Mouse (Mus musculus): ENCODE data around the gene Cacfd1. TPM values are rescaled to one million over a fixed set of nuclear protein-coding genes. Genes with fewer than 3 reads are reported as not detected.

The Cacfd1 gene
- polyA plus RNA-seq, 1 experiment from 2014 or later, result 42.1 TPM

- H3K9ac ChIP-seq (replicated peaks; ENCODE audit: low read depth), result no peak overlapping the region
- TF ChIP-seq CTCF (IDR thresholded peaks at IDR 0.05) (peak; percentile 96), EP300 (IDR thresholded peaks at IDR 0.05) (no peak)
- H3K27me3 ChIP-seq (replicated peaks; ENCODE audit: insufficient read depth, low read length), result no peaks in the 10 kb centered on the region
- no peak overlapping the region for H3K4me2 ChIP-seq (replicated peaks; ENCODE audit: low read depth, low read length)
- DNase-seq (ENCODE audit: low spot score) (peak; percentile 89), ATAC-seq (peak; percentile 78)
- H3K4me3 ChIP-seq (ENCODE audit: low read depth, low read length), result no peak overlapping the region
- H3K27ac ChIP-seq (ENCODE audit: low read length), result 0 out of 2 replicates have a peak overlapping the region, but pooled peaks have one; percentile 38
- no peaks in the 10 kb centered on the region for H3K9me3 ChIP-seq (ENCODE audit: low read length)
- no peaks in the 10 kb centered on the region for H3K36me3 ChIP-seq (ENCODE audit: insufficient read depth, low read length)
- H3K4me1 ChIP-seq (ENCODE audit: insufficient read depth, low read depth, low read length), result no peaks in the 10 kb centered on the region
- WGBS, result 27% methylated on average over 3 of the region's 3 CpGs
Observed at GRCm38 (mm10) chr2:27043461-27043860, 33.7 kb downstream of the Cacfd1 start.

GRCm38 (mm10) chr2:27044166-27044565 is 34.4 kb downstream of the Cacfd1 start:
- Histone ChIP-seq H3K4me1 (ENCODE audit: insufficient read depth, low read depth, low read length) (no peaks in the 10 kb centered on the region), H3K4me2 (replicated peaks; ENCODE audit: low read depth, low read length) (no peak overlapping the region), H3K9me3 (ENCODE audit: low read length) (no peaks in the 10 kb centered on the region), H3K9ac (replicated peaks; ENCODE audit: low read depth) (no peak overlapping the region), H3K27ac (ENCODE audit: low read length) (peak overlapping the region; percentile 38; the same call in 1 of the 2 replicates), H3K27me3 (replicated peaks; ENCODE audit: insufficient read depth, low read length) (no peaks in the 10 kb centered on the region), H3K36me3 (ENCODE audit: insufficient read depth, low read length) (no peaks in the 10 kb centered on the region), H3K4me3 (ENCODE audit: low read depth, low read length) (no peak overlapping the region)
- 52% methylated on average over 4 of the region's 4 CpGs for WGBS
- ATAC-seq, result peak; percentile 6; the same call in 1 of the 2 replicates
- TF ChIP-seq EP300 (IDR thresholded peaks at IDR 0.05) (no peak), CTCF (IDR thresholded peaks at IDR 0.05) (no peak)
- DNase-seq (ENCODE audit: low spot score), result peak; percentile 46

- no peaks in the 10 kb centered on the region for H3K4me1 ChIP-seq (ENCODE audit: insufficient read depth, low read depth, low read length)
- 0 out of 2 replicates have a peak overlapping the region, but pooled peaks have one; percentile 38 for H3K27ac ChIP-seq (ENCODE audit: low read length)
- no peaks in the 10 kb centered on the region for H3K9me3 ChIP-seq (ENCODE audit: low read length)
- H3K36me3 ChIP-seq (ENCODE audit: insufficient read depth, low read length), result no peaks in the 10 kb centered on the region
- DNase-seq (ENCODE audit: low spot score) (no peak), ATAC-seq (no peak)
- H3K4me3 ChIP-seq (ENCODE audit: low read depth, low read length), result no peak overlapping the region
- 60% methylated on average over 3 of the region's 3 CpGs for WGBS
- no peaks in the 10 kb centered on the region for H3K27me3 ChIP-seq (replicated peaks; ENCODE audit: insufficient read depth, low read length)
- no peak for TF ChIP-seq CTCF (IDR thresholded peaks at IDR 0.05)
- no peak for TF ChIP-seq EP300 (IDR thresholded peaks at IDR 0.05)
- no peak overlapping the region for H3K9ac ChIP-seq (replicated peaks; ENCODE audit: low read depth)
- no peak overlapping the region for H3K4me2 ChIP-seq (replicated peaks; ENCODE audit: low read depth, low read length)
Observed at GRCm38 (mm10) chr2:27044641-27045040, 34.9 kb downstream of the Cacfd1 start.

GRCm38 (mm10) chr2:27045979-27046770 is 36.4 kb downstream of the Cacfd1 start:
- Histone ChIP-seq H3K36me3 (ENCODE audit: insufficient read depth, low read length) (no peaks in the 10 kb centered on the region), H3K9me3 (ENCODE audit: low read length) (no peaks in the 10 kb centered on the region), H3K4me1 (ENCODE audit: insufficient read depth, low read depth, low read length) (no peaks in the 10 kb centered on the region), H3K4me3 (ENCODE audit: low read depth, low read length) (no peak overlapping the region), H3K9ac (replicated peaks; ENCODE audit: low read depth) (no peak overlapping the region), H3K27me3 (replicated peaks; ENCODE audit: insufficient read depth, low read length) (no peaks in the 10 kb centered on the region), H3K27ac (ENCODE audit: low read length) (peak overlapping the region; percentile 91), H3K4me2 (replicated peaks; ENCODE audit: low read depth, low read length) (no peak overlapping the region)
- ATAC-seq, result peak; percentile 91
- peak; percentile 93 for DNase-seq (ENCODE audit: low spot score)
- 54% methylated on average over 8 of the region's 8 CpGs for WGBS
- TF ChIP-seq EP300 (IDR thresholded peaks at IDR 0.05) (peak; percentile 94), CTCF (IDR thresholded peaks at IDR 0.05) (0 out of 2 replicates have a peak, but pooled peaks have one; percentile 6)

GRCm38 (mm10) chr2:27049408-27049807 is 39.7 kb downstream of the Cacfd1 start:
- no peak overlapping the region for H3K4me2 ChIP-seq (replicated peaks; ENCODE audit: low read depth, low read length)
- TF ChIP-seq CTCF (IDR thresholded peaks at IDR 0.05) (no peak), EP300 (IDR thresholded peaks at IDR 0.05) (no peak)
- H3K9me3 ChIP-seq (ENCODE audit: low read length), result no peaks in the 10 kb centered on the region
- H3K4me1 ChIP-seq (ENCODE audit: insufficient read depth, low read depth, low read length), result no peaks in the 10 kb centered on the region
- ATAC-seq (peak; percentile 34), DNase-seq (ENCODE audit: low spot score) (peak; percentile 65)
- no peak overlapping the region for H3K27ac ChIP-seq (ENCODE audit: low read length)
- no peaks in the 10 kb centered on the region for H3K27me3 ChIP-seq (replicated peaks; ENCODE audit: insufficient read depth, low read length)
- H3K4me3 ChIP-seq (ENCODE audit: low read depth, low read length), result no peak overlapping the region
- H3K9ac ChIP-seq (replicated peaks; ENCODE audit: low read depth), result no peak overlapping the region
- WGBS, result 47% methylated on average over 6 of the region's 6 CpGs
- no peaks in the 10 kb centered on the region for H3K36me3 ChIP-seq (ENCODE audit: insufficient read depth, low read length)

GRCm38 (mm10) chr2:27058251-27058650 is 48.5 kb downstream of the Cacfd1 start:
- WGBS, result 43% methylated on average over 4 of the region's 4 CpGs
- Histone ChIP-seq H3K4me3 (ENCODE audit: low read depth, low read length) (no peak overlapping the region), H3K9me3 (ENCODE audit: low read length) (no peaks in the 10 kb centered on the region), H3K4me1 (ENCODE audit: insufficient read depth, low read depth, low read length) (peaks cover 18% of the 10 kb centered on the region; the same call in 1 of the 2 replicates), H3K27me3 (replicated peaks; ENCODE audit: insufficient read depth, low read length) (no peaks in the 10 kb centered on the region), H3K27ac (ENCODE audit: low read length) (no peak overlapping the region), H3K36me3 (ENCODE audit: insufficient read depth, low read length) (no peaks in the 10 kb centered on the region), H3K9ac (replicated peaks; ENCODE audit: low read depth) (no peak overlapping the region), H3K4me2 (replicated peaks; ENCODE audit: low read depth, low read length) (no peak overlapping the region)
- TF ChIP-seq EP300 (IDR thresholded peaks at IDR 0.05) (no peak), CTCF (IDR thresholded peaks at IDR 0.05) (no peak)
- DNase-seq (ENCODE audit: low spot score) (no peak), ATAC-seq (no peak)

All from lung, postnatal 0 days (tissue).